Mouse (Mus musculus) megakaryocyte, adult 5-6 weeks (primary cell): ENCODE results near the gene Nfib. TPM values are rescaled to one million over a fixed set of nuclear protein-coding genes. Genes with fewer than 3 reads are reported as not detected.

Source experiments
- ATAC-seq: 2 replicates; pipeline ENCODE4 v1.8.0; 2016; ENCODE audit warnings: mild to moderate bottlenecking, inconsistent platforms; ENCODE audit not compliant: poor library complexity, severe bottlenecking
- total RNA-seq, 2 experiments: library from RNA; stranded (forward) in 1 of 2; stranded (reverse) in 1 of 2; fragments of 153-499, 151-499 nt in 1 of 2; fragments of 221-1000, 200-1000 nt in 1 of 2; gene quantifications; 2 replicates each; pipeline versions ENCODE4 v1.2.3 to v1.2.4; 2015 to 2017

Gene Nfib
- total RNA-seq (2015): not detected in 2 replicates
- 0.04 TPM in 1 of 2 replicates, not detected in the other for total RNA-seq (2017)

- no peak for ATAC-seq
Observed at GRCm38 (mm10) chr4:82704841-82705794, at the start of gene Nfib. TSS of gene Nfib (minus strand) at chr4:82705750.

- ATAC-seq: peak; percentile 60
Observed at GRCm38 (mm10) chr4:82735764-82736163, 30.2 kb upstream of the Nfib start.

GRCm38 (mm10) chr4:82734765-82735481 lies 29.4 kb upstream of the Nfib start:
- ATAC-seq: no peak

GRCm38 (mm10) chr4:82734348-82734747 lies 28.8 kb upstream of the Nfib start:
- peak; percentile 71 for ATAC-seq

GRCm38 (mm10) chr4:82733636-82734035 lies 28.1 kb upstream of the Nfib start:
- no peak for ATAC-seq

GRCm38 (mm10) chr4:82730248-82730887 lies 24.8 kb upstream of the Nfib start:
- ATAC-seq: no peak

- ATAC-seq: no peak
Observed at GRCm38 (mm10) chr4:82724058-82724457, 18.5 kb upstream of the Nfib start.

- ATAC-seq: no peak
Observed at GRCm38 (mm10) chr4:82723048-82723447, 17.5 kb upstream of the Nfib start.

GRCm38 (mm10) chr4:82715833-82716232 lies 10.3 kb upstream of the Nfib start:
- no peak for ATAC-seq

- no peak for ATAC-seq
Observed at GRCm38 (mm10) chr4:82711611-82712295, 6.2 kb upstream of the Nfib start.

GRCm38 (mm10) chr4:82709666-82710065 lies 4.1 kb upstream of the Nfib start:
- ATAC-seq: no peak

- ATAC-seq: no peak
Observed at GRCm38 (mm10) chr4:82706012-82706411, 462 bp upstream of the Nfib start.

GRCm38 (mm10) chr4:82704079-82704830 lies 1.3 kb downstream of the Nfib start:
- ATAC-seq: no peak

- no peak for ATAC-seq
Observed at GRCm38 (mm10) chr4:82702808-82703207, 2.7 kb downstream of the Nfib start.

- ATAC-seq: no peak
Observed at GRCm38 (mm10) chr4:82699504-82699903, 6.0 kb downstream of the Nfib start.

GRCm38 (mm10) chr4:82698616-82699015 lies 6.9 kb downstream of the Nfib start:
- no peak for ATAC-seq

GRCm38 (mm10) chr4:82697151-82697550 lies 8.4 kb downstream of the Nfib start:
- no peak for ATAC-seq

- no peak for ATAC-seq
Observed at GRCm38 (mm10) chr4:82695760-82696501, 9.6 kb downstream of the Nfib start.

GRCm38 (mm10) chr4:82692009-82692326 lies 13.6 kb downstream of the Nfib start:
- no peak for ATAC-seq
